Mouse (Mus musculus) T-cell, adult 2 months (primary cell): Measurements from ENCODE around the gene Cyp4a32.

Experiments
- DNase-seq: peaks from one replicate; pipeline ENCODE4 v3.0.0; 2022; ENCODE audit warnings: low spot score

The Cyp4a32 gene

GRCm38 (mm10) chr4:115657104-115657866, 56.5 kb downstream of the Cyp4a32 start:
- no peak for DNase-seq

DNA sequence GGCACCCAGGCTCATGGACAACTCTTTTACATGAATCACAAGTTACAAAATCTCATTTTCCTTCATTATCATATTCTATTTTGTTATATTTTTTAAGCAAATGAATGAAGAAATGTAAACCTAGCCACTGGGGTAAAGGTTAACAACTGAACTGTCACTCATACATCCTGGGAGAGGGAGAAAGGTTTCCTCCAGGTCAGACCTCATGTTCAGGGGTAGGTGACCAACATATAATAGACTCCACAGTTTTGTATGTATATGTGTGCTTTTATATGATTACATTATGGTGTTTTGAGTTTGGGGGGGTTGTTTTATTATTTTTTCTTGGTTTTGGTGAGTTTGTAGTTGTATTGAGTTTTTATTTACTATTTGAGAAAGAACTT, 57.1 kb downstream of the Cyp4a32 start:
- DNase-seq = no peak

DNA sequence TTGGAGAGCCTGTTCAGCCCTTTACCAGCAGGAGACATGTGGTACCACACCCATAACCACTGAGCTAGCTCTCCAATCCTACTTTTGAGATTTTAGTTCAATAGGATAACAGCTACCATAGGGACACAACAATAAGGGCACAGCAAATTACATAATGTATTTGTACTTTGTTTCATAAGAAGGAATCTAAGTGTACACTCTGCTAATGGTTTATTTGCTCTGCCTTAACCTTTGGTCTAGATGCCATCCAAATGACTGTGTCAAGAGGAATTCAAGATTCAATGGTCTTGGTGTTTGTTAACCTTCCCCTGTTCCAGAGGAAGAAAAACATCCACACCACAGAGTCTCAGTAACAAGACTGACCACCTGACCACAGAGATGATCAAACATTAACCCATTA, 58.4 kb downstream of the Cyp4a32 start:
- DNase-seq = no peak
